Mouse (Mus musculus) thymus, adult 2 months (tissue): ENCODE data around the gene 4833420G17Rik.

Source experiments
- CTCF ChIP-seq: fragments of 200-500 bp; IDR thresholded peaks from 2 replicates; pipeline ENCODE4 v1.5.1; 2012; ENCODE audit warnings: mild to moderate bottlenecking, control low read depth, low read length, moderate library complexity, borderline replicate concordance; ENCODE audit not compliant: control insufficient read depth, poor library complexity, insufficient read depth; ENCODE audit errors: extremely low read depth
- POLR2A ChIP-seq: fragments of 200-500 bp; IDR thresholded peaks from 2 replicates; pipeline ENCODE4 v1.6.1; 2012; ENCODE audit warnings: mild to moderate bottlenecking, low read length, control low read depth, moderate library complexity; ENCODE audit not compliant: control insufficient read depth, poor library complexity, insufficient read depth; ENCODE audit errors: extremely low read depth

- TF ChIP-seq CTCF (no peak), POLR2A (no peak)
Observed at GRCm38 (mm10) chr13:119461900-119462595, 520 bp upstream of the 4833420G17Rik start.
